Mouse (Mus musculus) megakaryocyte progenitor cell, adult 5-6 weeks (primary cell): ENCODE data around the gene Dolpp1. TPM values are rescaled to one million over a fixed set of nuclear protein-coding genes. Genes with fewer than 3 reads are reported as not detected.

Source experiments
- ATAC-seq: replicated peaks from 2 replicates; pipeline ENCODE4 v1.8.0; 2016; ENCODE audit warnings: mild to moderate bottlenecking, moderate TSS enrichment, inconsistent platforms; ENCODE audit not compliant: poor library complexity
- total RNA-seq, 2 experiments: library from RNA; stranded (forward) in 1 of 2; stranded (reverse) in 1 of 2; fragments of 157-497, 149-512 nt in 1 of 2; fragments of 200-1000 nt in 1 of 2; gene quantifications; 2 replicates each; pipeline versions ENCODE4 v1.2.3 to v1.2.4; 2015 to 2017

Dolpp1 gene
- total RNA-seq, 2 experiments from 2014 or later: 4.0 to 16.3 TPM

- no peak for ATAC-seq
These were observed 16.2 kb upstream of the Dolpp1 start for GRCm38 (mm10) chr2:30375893-30376292.

GRCm38 (mm10) chr2:30377721-30378120 lies 14.3 kb upstream of the Dolpp1 start:
- no peak for ATAC-seq

GRCm38 (mm10) chr2:30379307-30379706 lies 12.7 kb upstream of the Dolpp1 start:
- no peak for ATAC-seq

- ATAC-seq: no peak
These were observed 11.3 kb upstream of the Dolpp1 start for GRCm38 (mm10) chr2:30380564-30381376.

- ATAC-seq: peak; percentile 60
These were observed 10.7 kb upstream of the Dolpp1 start for GRCm38 (mm10) chr2:30381377-30381725.

GRCm38 (mm10) chr2:30384814-30385213 lies 7.2 kb upstream of the Dolpp1 start:
- ATAC-seq: no peak

- ATAC-seq: no peak
These were observed 6.5 kb upstream of the Dolpp1 start for GRCm38 (mm10) chr2:30385591-30385990.

- ATAC-seq: no peak
These were observed 5.1 kb upstream of the Dolpp1 start for GRCm38 (mm10) chr2:30386913-30387312.

- ATAC-seq: no peak
These were observed 3.1 kb upstream of the Dolpp1 start for GRCm38 (mm10) chr2:30389000-30389399.

GRCm38 (mm10) chr2:30392577-30393369 lies 719 bp downstream of the Dolpp1 start:
- peak; percentile 3 for ATAC-seq

- no peak for ATAC-seq
These were observed 1.3 kb downstream of the Dolpp1 start for GRCm38 (mm10) chr2:30393370-30393656.

GRCm38 (mm10) chr2:30395757-30396156 lies 3.7 kb downstream of the Dolpp1 start:
- no peak for ATAC-seq

GRCm38 (mm10) chr2:30396246-30396645 lies 4.2 kb downstream of the Dolpp1 start:
- ATAC-seq: no peak

- no peak for ATAC-seq
These were observed 6.0 kb downstream of the Dolpp1 start for GRCm38 (mm10) chr2:30397986-30398512.

- no peak for ATAC-seq
These were observed 7.4 kb downstream of the Dolpp1 start for GRCm38 (mm10) chr2:30399191-30400171.

- ATAC-seq: no peak
These were observed 9.5 kb downstream of the Dolpp1 start for GRCm38 (mm10) chr2:30401581-30401980.

- no peak for ATAC-seq
These were observed 10.3 kb downstream of the Dolpp1 start for GRCm38 (mm10) chr2:30402351-30402826.

GRCm38 (mm10) chr2:30402843-30403242 lies 10.8 kb downstream of the Dolpp1 start:
- no peak for ATAC-seq

GRCm38 (mm10) chr2:30403870-30404269 lies 11.8 kb downstream of the Dolpp1 start:
- ATAC-seq: no peak

GRCm38 (mm10) chr2:30407221-30407620 lies 15.2 kb downstream of the Dolpp1 start:
- peak; percentile 14; the same call in 1 of the 2 replicates for ATAC-seq

GRCm38 (mm10) chr2:30407778-30408177 lies 15.7 kb downstream of the Dolpp1 start:
- no peak for ATAC-seq
